Mouse (Mus musculus): ENCODE measurements around the gene Gm14410.
"Not testable (repeated sequence)": the region's sequence is repeated elsewhere in the genome, so short reads cannot be mapped to it uniquely, and the experiment has no call there.

Gene Gm14410

GRCm38 (mm10) chr2:177206341-177206740, at the start of gene Gm14410:
Gene Gm14410 (minus strand): TSS chr2:177206421.
- peak; percentile 68 to 76 for DNase-seq (ENCODE audit: low spot score in 2 of 2)

- not testable (repeated sequence) for DNase-seq (ENCODE audit: low spot score in 2 of 2)
Measured at GRCm38 (mm10) chr2:177247449-177247848, 41.2 kb upstream of the Gm14410 start.

GRCm38 (mm10) chr2:177230461-177230860, 24.2 kb upstream of the Gm14410 start:
- DNase-seq (ENCODE audit: low spot score in 2 of 2) = not testable (repeated sequence)

GRCm38 (mm10) chr2:177172749-177173148, 33.5 kb downstream of the Gm14410 start:
- not testable (repeated sequence) for DNase-seq (ENCODE audit: low spot score in 2 of 2)

All from frontal cortex, postnatal 14 days (tissue).